Mouse (Mus musculus): ENCODE data around the gene Tnnc1.

The Tnnc1 gene

GRCm38 (mm10) chr14:31252091-31252490 is 44.0 kb downstream of the Tnnc1 start:
- DNase-seq (ENCODE audit: low spot score), result no peak

GRCm38 (mm10) chr14:31258476-31259050 is 50.5 kb downstream of the Tnnc1 start:
- DNase-seq (ENCODE audit: low spot score), result no peak

- DNase-seq (ENCODE audit: low spot score), result no peak
Observed at GRCm38 (mm10) chr14:31260374-31260773, 52.3 kb downstream of the Tnnc1 start.

- no peak for DNase-seq (ENCODE audit: low spot score)
Observed at GRCm38 (mm10) chr14:31260932-31261331, 52.8 kb downstream of the Tnnc1 start.
